Mouse (Mus musculus): ENCODE data around the gene Chrna9. TPM values are rescaled to one million over a fixed set of nuclear protein-coding genes. Genes with fewer than 3 reads are reported as not detected.

Gene Chrna9
- total RNA-seq, 2 experiments from 2014 or later: not detected

GRCm38 (mm10) chr5:66004134-66004925, 69.6 kb downstream of the Chrna9 start, which contains the start of gene 9130230L23Rik:
Gene 9130230L23Rik, minus strand, starts transcription at chr5:66004285.
- DNase-seq: no peak
- intact Hi-C loops (cut with DNase I): no loop called here

- intact Hi-C loops (cut with DNase I): no loop called here
- no peak for DNase-seq
Observed at GRCm38 (mm10) chr5:66005041-66005678, 70.4 kb downstream of the Chrna9 start.

DNA sequence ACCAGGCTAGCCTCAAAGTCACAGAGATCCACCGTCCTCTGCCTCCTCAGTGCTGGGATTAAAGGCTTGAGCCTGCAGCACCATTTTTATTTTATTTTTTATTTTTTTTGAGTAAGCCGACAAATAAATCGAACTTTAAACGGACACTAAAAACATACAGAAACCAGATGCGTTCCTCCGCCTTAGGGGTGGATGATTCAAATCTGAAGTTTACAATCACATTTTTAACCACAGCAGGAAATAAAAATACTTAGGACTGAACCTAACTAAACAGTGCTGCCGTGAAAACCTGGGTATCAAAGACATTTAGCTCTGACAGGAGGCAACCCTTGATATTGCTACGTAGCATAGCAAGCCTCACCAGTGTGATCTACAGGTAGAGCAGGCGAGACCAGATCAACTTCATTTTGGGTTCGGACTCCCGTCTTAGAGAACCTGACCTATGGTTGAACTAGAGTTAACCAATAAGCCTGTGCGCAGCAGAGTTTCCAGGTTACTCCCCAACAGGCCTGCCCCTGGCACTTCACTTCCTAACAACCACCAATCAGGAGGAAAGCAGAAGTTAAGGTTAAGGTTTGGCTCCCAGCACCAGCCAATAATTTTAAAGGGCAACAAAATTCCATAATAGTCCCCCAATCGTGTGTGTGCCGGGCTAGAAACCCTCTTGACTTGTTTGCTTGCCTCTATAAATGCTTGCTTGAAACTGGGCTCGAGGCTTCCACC, 73.7 kb downstream of the Chrna9 start:
- DNase-seq: no peak
- intact Hi-C loops (cut with DNase I): no loop called here

DNA sequence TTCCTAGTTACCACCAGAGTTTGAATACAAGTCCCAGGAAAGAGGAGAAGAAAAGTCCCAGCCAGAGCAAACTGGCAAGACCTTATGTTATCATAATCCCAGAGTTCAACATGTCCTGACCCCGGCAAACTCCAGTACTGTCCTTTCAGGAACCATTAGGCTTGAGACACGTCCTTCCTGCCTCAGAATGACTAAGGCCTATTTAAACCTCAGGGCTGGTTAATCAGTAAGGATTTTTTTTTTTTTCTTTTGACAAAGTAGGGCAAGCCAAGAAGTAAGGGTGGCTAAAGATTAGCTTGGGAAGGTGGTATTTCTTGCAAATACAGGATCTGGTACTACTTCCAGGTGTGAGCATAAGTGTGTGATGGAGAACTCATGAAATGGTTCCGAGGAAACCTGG, 79.3 kb downstream of the Chrna9 start:
- DNase-seq: no peak
- intact Hi-C loops (cut with DNase I): no loop called here

DNA sequence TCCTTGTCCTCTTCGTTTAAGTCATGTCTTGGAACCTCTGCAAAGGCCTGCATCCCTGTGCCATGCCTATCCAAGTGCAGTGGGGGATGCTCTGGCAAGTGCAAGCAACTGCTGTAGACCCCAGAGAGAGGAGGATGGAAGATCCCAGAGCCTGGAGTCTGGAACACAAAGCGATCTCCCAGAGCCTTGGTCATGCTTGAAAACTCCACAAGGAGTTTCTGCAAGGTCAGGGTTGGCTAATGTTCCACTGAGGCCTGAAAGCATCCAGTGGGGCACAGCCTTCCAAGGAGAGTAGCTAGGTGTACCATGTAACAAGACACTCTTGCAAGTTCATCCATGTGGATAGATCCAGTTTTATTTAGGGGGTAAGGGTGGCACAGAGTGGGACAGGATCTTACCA, 79.7 kb downstream of the Chrna9 start:
- DNase-seq: no peak
- intact Hi-C loops (cut with DNase I): no loop called here

DNA sequence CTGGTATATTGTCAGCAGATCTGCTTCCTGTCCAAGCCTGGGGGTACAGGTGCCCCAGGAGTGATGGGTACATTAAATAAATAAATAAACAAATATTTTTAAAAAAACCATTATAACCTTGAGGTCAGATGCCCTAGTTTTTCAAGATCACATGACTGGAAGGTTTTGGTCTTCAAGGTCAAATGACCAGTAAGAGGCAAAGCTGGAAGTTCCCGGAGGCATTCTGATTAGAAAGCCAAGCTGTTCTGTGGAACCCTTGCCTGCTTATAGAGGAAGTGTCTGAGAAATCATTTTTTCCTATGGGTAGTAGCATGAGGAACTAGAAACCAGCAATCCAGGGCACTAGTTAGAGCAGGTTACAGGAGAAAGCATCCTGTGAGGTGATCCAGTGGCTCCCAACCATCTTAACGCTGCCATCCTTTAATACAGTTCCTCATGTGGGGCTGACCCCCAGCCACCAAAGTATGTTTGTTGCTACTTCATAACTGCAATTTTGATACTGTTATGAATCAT, 80.8 kb downstream of the Chrna9 start:
- DNase-seq: no peak
- intact Hi-C loops (cut with DNase I): no loop called here

DNA sequence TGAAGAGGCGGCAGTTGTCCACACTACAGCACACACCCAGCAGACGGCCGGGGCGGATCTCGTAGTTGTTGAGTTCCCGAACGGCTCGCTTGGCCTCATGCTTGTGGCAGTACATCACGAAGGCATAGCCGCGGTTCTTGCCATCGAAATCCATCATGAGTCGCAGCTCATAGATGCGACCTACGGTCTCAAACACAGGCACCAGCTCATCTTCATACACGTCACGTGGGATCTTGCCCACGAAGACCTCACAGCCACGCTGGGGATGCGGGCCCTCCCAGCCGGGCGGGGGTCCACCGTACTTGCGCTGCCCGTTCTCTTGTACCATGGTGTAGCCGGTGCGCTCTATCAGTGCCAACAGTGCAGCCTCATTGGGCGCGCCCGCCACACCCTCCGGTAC, 92.1 kb downstream of the Chrna9 start:
- intact Hi-C loops (cut with DNase I): no loop called here
- no peak for DNase-seq

Small RNA genes lying within 50 kb of the gene (microRNA-seq; reads per million reads assigned to microRNA genes)
- gene Gm25952 (ENCODE audit: borderline number of aligned reads in 2 of 2): 0 reads per million in 2 experiments

Other genes with a start within 250 kb of the Chrna9 start
- 10 to 100 TPM; 59.5 to 60.5 TPM for gene Pds5a, start 236.6 kb upstream of the Chrna9 start, total RNA-seq (2021)
- 10 to 100 TPM; 13.5 to 14.6 TPM for gene N4bp2, start 171.4 kb upstream of the Chrna9 start, total RNA-seq (2021)
- under 1 TPM; 0.42 to 0.92 TPM for gene Rhoh, start 73.7 kb upstream of the Chrna9 start, total RNA-seq (2021)
- gene 9130230L23Rik, start 69.4 kb downstream of the Chrna9 start, total RNA-seq (2021): not detected
- gene Rbm47, start 238.2 kb downstream of the Chrna9 start, total RNA-seq (2021): 1 to 10 TPM; 1.6 to 1.7 TPM

Measured in heart, postnatal 36 days (tissue).